Mouse (Mus musculus) heart, embryonic 11.5 days (tissue): Measurements from ENCODE around the gene Kitl. TPM values are rescaled to one million over a fixed set of nuclear protein-coding genes. Genes with fewer than 3 reads are reported as not detected.
A peak's percentile ranks its signal among the peaks of the same experiment; 100 is the strongest.

ENCODE experiments used
- ATAC-seq: fragments of 200-750 bp; cut with Nextera tagmentation; replicated peaks from 2 replicates; pipeline ENCODE4 v1.8.0; 2017; ENCODE audit warnings: moderate library complexity; ENCODE audit not compliant: insufficient number of reproducible peaks, low FRiP score, low TSS enrichment
- H3K27ac ChIP-seq: fragments of 300-500 bp; sonication (generic); 2 replicates; pipeline ENCODE4 v1.5.1; 2014; ENCODE audit warnings: mild to moderate bottlenecking, low read depth, low read length
- H3K27me3 ChIP-seq: fragments of 300-500 bp; sonication (generic); 2 replicates; pipeline ENCODE4 v1.6.1; 2014; ENCODE audit warnings: mild to moderate bottlenecking, low read length, mixed read lengths; ENCODE audit not compliant: control insufficient read depth, insufficient read depth
- H3K36me3 ChIP-seq: fragments of 300-500 bp; sonication (generic); 2 replicates; pipeline ENCODE4 v1.6.1; 2014; ENCODE audit warnings: mild to moderate bottlenecking, low read length, moderate library complexity, mixed read lengths; ENCODE audit not compliant: control insufficient read depth, insufficient read depth
- H3K4me1 ChIP-seq: fragments of 300-500 bp; sonication (generic); 2 replicates; pipeline ENCODE4 v1.6.1; 2014; ENCODE audit warnings: low read length; ENCODE audit not compliant: control insufficient read depth, insufficient read depth
- H3K4me2 ChIP-seq: fragments of 300-500 bp; sonication (generic); 2 replicates; pipeline ENCODE4 v1.6.1; 2014; ENCODE audit warnings: mild to moderate bottlenecking, moderate library complexity
- H3K4me3 ChIP-seq: fragments of 300-500 bp; sonication (generic); 2 replicates; pipeline ENCODE4 v1.5.1; 2014; ENCODE audit warnings: low read depth, low read length
- H3K9ac ChIP-seq: fragments of 300-500 bp; sonication (generic); 2 replicates; pipeline ENCODE4 v1.6.1; 2014; ENCODE audit warnings: mild to moderate bottlenecking, low read depth, low read length, moderate library complexity
- H3K9me3 ChIP-seq: fragments of 300-500 bp; sonication (generic); replicated peaks from 2 replicates; pipeline ENCODE4 v1.6.1; 2016; ENCODE audit warnings: low read length; ENCODE audit not compliant: control insufficient read depth
- WGBS: fragments of 180-500 bp; shearing (Covaris S2); extraction: QIAGEN DNeasy Blood & Tissue Kit; methylation state at CpG from one replicate; pipeline ENCODE4 v1.1.7; 2014; ENCODE audit not compliant: insufficient replicate concordance; 5-methylcytosine and 5-hydroxymethylcytosine counted together
- polyA plus RNA-seq: library from polyadenylated mRNA; unstranded; fragments of >200 nt; fragmentation: Nextera tagmentation; extraction: Ambion mirVana; gene quantifications from 2 replicates; pipeline ENCODE4 v1.2.1, GENCODE M21; 2014

Gene Kitl
- 15.2 and 21.5 TPM in 2 replicates for polyA plus RNA-seq

DNA sequence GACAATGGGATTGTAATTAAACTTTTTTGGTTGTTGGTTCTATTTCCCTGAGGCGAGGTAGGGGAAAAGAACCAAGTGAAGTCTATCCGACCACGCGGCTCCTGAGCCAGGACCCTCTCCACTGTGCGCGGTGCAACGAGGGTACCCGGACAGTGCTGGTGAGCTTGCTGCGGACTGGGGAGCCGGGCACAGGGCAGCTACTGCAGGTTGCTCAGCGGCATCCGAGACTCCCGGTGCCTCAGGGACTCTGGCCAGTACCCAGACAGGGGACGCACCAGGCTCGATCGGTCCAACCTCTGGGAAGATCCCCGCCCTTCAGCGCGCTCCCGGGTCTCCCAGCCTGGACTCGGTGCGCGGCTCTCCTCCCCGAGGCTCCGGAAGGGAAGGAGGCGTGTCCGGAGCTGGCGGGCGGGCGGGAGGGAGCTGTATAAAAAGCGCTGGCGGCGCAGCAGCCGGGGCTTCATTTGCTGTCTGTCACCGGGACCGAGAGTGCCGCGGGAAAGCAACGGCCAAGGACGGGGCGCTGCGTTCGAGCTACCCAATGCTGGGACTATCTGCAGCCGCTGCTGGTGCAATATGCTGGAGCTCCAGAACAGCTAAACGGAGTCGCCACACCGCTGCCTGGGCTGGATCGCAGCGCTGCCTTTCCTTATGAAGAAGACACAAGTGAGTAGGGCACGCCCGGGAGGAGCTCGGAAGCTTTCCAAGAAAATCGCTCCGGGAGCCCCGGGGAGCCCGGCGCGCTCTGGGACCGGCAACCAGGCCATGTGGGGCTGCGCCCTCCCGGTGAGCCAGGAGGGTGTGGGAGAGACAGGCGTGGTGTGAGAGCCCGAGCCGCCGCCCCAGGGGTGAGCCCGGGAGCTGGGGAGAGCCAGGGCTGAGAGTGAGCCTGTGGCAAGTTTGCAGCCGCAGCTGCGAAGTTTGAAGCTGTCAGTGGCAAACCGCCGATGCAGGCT is at the start of gene Kitl:
Gene Kitl, plus strand, starts transcription at position 261 of the 956 bp plus-strand sequence.
- Histone ChIP-seq H3K27me3 (no peaks in the 10 kb centered on the region), H3K4me1 (peaks cover 13% of the 10 kb centered on the region; the same call in 1 of the 2 replicates), H3K9me3 (no peaks in the 10 kb centered on the region), H3K4me2 (peak within 1 kb of the TSS; percentile 91), H3K4me3 (peak within 1 kb of the TSS; percentile 77), H3K27ac (peak within 1 kb of the TSS; percentile 64), H3K36me3 (no peaks in the 10 kb centered on the region), H3K9ac (peak within 1 kb of the TSS; percentile 73)
- ATAC-seq: peak; percentile 83
- under 1% methylated on average over 68 of the region's 70 CpGs for WGBS

DNA sequence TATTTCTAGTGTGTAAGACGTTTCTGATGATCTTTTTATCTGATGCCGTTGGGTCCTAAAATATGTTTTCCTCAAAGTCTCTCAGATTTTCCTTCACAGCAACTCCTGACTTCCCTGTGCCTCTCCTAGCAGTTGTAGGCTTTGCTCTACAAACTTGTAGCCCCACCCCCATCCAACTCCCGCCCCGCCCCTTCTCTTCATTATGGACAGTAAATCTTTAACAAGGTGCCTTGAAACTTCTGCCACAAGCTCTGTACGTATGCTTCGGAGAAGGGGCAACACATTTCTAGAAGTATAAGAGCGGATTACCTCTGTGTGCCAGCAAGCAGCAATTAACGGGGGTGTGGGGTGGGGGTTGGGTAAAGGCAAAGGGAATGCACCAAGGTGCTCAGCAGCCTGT is 42.6 kb upstream of the Kitl start:
- no peak overlapping the region for H3K9ac ChIP-seq
- ATAC-seq: no peak

DNA sequence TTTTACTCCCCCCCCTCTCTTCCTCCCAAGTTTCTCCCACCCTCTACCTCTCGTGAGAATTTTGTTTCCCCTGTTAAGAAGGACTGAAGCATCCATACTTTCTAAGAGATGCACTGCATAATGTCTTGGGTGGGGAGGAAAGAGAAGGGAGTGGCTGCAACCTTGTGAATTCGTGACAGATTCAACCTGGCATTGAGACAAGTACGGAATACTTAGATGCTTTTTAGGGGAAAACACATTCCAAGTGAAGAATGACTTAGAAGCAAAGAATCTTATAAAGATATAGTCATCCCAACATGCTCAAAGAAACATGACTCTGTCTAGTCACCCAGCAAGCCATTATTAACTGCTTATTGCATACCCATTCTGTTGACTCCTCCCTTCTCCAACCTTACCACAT is 35.3 kb upstream of the Kitl start:
- Histone ChIP-seq H3K4me3 (no peak overlapping the region), H3K4me1 (no peaks in the 10 kb centered on the region), H3K9me3 (no peaks in the 10 kb centered on the region), H3K9ac (no peak overlapping the region), H3K36me3 (no peaks in the 10 kb centered on the region), H3K27me3 (no peaks in the 10 kb centered on the region), H3K27ac (no peak overlapping the region), H3K4me2 (no peak overlapping the region)
- 75% methylated on average over 3 of the region's 3 CpGs for WGBS
- ATAC-seq: no peak

More for the DNA sequence above, 42.6 kb upstream of the Kitl start:
- Histone ChIP-seq H3K36me3 (no peaks in the 10 kb centered on the region), H3K4me2 (no peak overlapping the region), H3K4me1 (no peaks in the 10 kb centered on the region), H3K27ac (no peak overlapping the region), H3K27me3 (no peaks in the 10 kb centered on the region), H3K9me3 (no peaks in the 10 kb centered on the region), H3K4me3 (no peak overlapping the region)
- WGBS: 55% methylated on average over 8 of the region's 8 CpGs

DNA sequence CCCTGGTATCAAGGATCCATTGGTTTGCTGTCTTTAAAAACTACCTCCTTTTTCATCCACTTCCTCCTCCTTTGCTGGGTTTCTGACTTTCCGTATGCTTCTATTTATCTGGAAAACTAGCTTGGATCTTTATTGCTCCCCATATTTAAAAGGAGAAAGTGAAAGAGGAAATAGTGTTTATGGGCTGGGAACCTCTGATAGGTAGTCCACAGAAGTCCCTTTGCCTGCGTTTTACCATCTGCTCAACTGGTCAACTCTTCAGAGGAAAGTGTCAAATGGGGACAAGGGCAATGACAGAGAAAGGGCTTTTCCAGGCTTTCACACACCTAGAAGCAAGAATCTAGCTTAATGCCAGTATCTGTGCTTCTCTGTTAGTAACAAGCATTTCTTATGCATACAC is 34.5 kb upstream of the Kitl start:
- Histone ChIP-seq H3K4me1 (no peaks in the 10 kb centered on the region), H3K9ac (no peak overlapping the region), H3K27ac (no peak overlapping the region), H3K9me3 (no peaks in the 10 kb centered on the region), H3K27me3 (no peaks in the 10 kb centered on the region), H3K4me3 (no peak overlapping the region), H3K36me3 (no peaks in the 10 kb centered on the region), H3K4me2 (no peak overlapping the region)
- ATAC-seq: no peak
- WGBS: 79% methylated on average over 2 of the region's 2 CpGs

DNA sequence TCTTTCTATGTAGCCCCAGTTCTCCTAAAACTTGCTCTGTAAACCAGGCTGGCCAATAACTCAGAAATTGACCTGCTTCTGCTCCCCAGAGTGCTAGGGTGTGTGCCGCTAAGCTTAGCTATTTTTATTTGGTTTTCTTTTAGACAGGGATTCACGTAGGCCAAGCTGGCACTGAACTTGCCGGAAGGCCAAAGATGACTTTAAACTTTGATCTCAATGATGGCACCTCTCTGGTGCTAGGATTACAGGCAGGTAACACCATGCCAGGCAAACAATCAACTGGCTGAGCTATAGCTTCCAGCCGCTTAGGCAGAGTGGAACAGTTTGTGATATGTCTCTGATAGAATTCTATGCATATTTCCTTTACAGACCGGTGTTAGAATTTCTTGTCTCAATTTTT is 33.5 kb upstream of the Kitl start:
- ATAC-seq: no peak
- Histone ChIP-seq H3K4me1 (no peaks in the 10 kb centered on the region), H3K27ac (no peak overlapping the region), H3K9me3 (no peaks in the 10 kb centered on the region), H3K27me3 (no peaks in the 10 kb centered on the region), H3K4me3 (no peak overlapping the region), H3K4me2 (no peak overlapping the region), H3K36me3 (no peaks in the 10 kb centered on the region), H3K9ac (no peak overlapping the region)
- WGBS: 76% methylated on average over 5 of the region's 5 CpGs

DNA sequence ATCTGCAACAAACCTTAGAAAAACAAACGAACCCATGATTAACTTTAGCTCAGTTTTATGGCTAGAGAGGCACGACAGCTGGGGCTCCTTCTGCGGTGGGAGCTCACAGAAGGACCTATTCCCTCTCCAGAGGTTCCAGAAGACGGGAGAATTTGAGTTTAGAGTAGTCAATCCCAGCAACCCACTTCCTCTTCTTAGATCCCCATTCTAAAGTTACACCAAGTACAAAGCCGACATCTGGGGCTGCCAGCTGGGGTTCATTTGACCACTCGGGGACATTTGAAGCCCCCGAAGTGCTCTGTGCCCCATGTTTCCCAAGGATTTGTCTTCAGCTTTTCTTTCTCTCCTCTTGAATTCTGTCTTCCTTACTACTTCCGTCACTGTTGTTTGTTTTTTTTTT is 28.7 kb upstream of the Kitl start:
- H3K9me3 ChIP-seq: no peaks in the 10 kb centered on the region
- H3K4me3 ChIP-seq: no peak overlapping the region
- no peaks in the 10 kb centered on the region for H3K4me1 ChIP-seq
- ATAC-seq: no peak
- no peaks in the 10 kb centered on the region for H3K27me3 ChIP-seq
- H3K4me2 ChIP-seq: no peak overlapping the region
- 57% methylated on average over 8 of the region's 8 CpGs for WGBS
- H3K27ac ChIP-seq: no peak overlapping the region
- H3K36me3 ChIP-seq: no peaks in the 10 kb centered on the region
- no peak overlapping the region for H3K9ac ChIP-seq

DNA sequence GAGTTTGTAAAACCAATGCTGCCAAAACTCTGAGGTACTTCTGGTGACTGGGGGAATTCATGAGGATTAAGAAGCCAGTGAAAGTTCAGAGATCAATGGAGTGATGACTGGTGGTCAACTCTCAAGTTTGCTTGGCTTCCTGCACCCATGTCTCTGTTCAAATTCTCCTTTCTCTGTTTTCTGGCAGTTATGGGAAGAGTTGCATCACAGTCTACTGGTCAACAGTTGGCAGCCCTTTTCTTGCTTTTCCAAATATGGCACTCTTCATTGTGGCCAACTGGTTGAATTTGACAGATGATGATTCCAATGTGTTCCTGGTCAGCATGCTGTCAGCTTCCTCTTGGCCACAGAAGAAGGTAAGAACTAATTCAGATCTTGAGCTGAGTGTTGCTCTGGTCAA is 25.7 kb upstream of the Kitl start:
- no peaks in the 10 kb centered on the region for H3K9me3 ChIP-seq
- H3K36me3 ChIP-seq: no peaks in the 10 kb centered on the region
- no peak overlapping the region for H3K9ac ChIP-seq
- ATAC-seq: no peak
- peaks cover 4% of the 10 kb centered on the region; the same call in 1 of the 2 replicates for H3K4me1 ChIP-seq
- H3K27me3 ChIP-seq: no peaks in the 10 kb centered on the region
- no peak overlapping the region for H3K4me2 ChIP-seq
- no peak overlapping the region for H3K4me3 ChIP-seq
- no peak overlapping the region for H3K27ac ChIP-seq

DNA sequence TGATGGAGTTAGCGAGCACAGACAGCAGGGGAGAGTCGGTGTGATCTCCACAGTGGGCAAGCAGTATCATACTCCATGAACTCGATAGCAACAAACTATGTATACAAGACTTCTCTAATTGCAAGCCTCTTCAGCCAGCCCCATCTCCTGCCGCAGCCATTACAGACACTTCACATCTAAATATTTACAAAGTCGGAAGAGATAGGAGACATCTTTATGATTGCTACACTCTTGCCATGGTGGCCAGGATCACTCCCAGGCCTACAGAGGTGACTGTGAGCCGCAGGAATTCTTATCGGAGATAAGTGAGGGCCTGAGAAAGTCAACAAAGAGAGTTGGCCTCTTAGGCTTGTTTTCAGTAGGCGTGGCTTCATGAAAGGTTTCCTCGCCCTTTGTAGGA is 23.3 kb upstream of the Kitl start:
- Histone ChIP-seq H3K4me3 (no peak overlapping the region), H3K9me3 (no peaks in the 10 kb centered on the region), H3K27me3 (no peaks in the 10 kb centered on the region), H3K27ac (no peak overlapping the region), H3K36me3 (no peaks in the 10 kb centered on the region), H3K4me2 (peak overlapping the region; percentile 22; the same call in 1 of the 2 replicates), H3K9ac (no peak overlapping the region), H3K4me1 (peaks cover 4% of the 10 kb centered on the region; the same call in 1 of the 2 replicates)
- 20% methylated on average over 9 of the region's 9 CpGs for WGBS
- no peak for ATAC-seq

DNA sequence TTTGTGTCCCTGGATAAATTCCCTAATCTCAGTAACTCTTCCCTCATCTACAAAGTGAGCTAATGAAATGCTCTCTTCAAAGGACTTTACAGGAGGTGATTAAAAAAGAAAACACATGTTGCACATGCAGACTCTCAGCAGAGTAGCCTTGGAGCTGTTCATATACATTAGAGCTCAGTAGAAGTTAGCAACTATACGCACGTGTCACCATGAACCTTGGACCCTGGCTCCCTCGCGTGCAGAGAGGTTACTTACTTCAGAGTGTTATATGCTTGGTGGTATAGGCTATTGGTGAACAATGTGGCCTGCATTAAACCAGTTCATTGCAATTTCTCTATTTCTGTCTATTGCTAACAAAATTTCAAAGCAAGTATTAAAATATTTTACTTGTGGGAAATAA is 14.0 kb upstream of the Kitl start:
- no peaks in the 10 kb centered on the region for H3K9me3 ChIP-seq
- no peaks in the 10 kb centered on the region for H3K4me1 ChIP-seq
- no peak overlapping the region for H3K4me3 ChIP-seq
- H3K9ac ChIP-seq: no peak overlapping the region
- WGBS: 78% methylated on average over 4 of the region's 4 CpGs
- no peak overlapping the region for H3K4me2 ChIP-seq
- no peaks in the 10 kb centered on the region for H3K36me3 ChIP-seq
- no peak overlapping the region for H3K27ac ChIP-seq
- ATAC-seq: no peak
- H3K27me3 ChIP-seq: no peaks in the 10 kb centered on the region
